Mouse (Mus musculus): ENCODE results near the gene Cnnm2.

GRCm38 (mm10) chr19:46784502-46784901, 23.1 kb downstream of the Cnnm2 start:
- TF ChIP-seq USF1 (IDR thresholded peaks at IDR 0.05; ENCODE audit: low read depth) = no peak
- TF ChIP-seq POLR2A (IDR thresholded peaks at IDR 0.05; ENCODE audit: insufficient read length, low read depth) = no peak
